Comparison of ENCODE assay signal across 8 mouse cellular contexts in the genomic region with DNA sequence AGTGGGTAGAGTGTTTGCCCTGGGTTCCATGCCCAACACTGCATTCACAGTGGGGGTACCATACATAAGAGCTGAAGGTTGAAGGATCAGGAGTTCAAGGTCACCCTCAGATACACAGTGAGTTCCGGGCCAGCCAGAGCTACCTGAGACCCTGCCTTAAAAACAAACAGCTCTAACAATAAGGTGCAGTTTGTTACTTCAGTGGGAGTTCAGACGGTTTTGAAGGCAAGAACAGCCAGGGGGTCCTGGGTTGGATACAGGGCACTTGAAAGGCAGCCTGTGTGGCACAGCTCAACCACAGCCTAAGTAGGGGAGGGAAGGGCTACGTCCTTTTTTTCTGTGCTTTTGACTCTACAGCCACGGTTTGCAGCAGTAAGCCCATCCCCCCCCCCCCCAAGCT. TPM values are rescaled to one million over a fixed set of nuclear protein-coding genes. Genes with fewer than 3 reads are reported as not detected.
DNase-seq lines count a peak whose midpoint lies in the region; ATAC-seq and TF ChIP-seq lines count a peak whose summit lies in the region.

No protein-coding gene starts in this region.

- H3K36me3 ChIP-seq in hindbrain, embryonic 12.5 days: no peaks in the 10 kb centered on the region
- H3K36me3 ChIP-seq in hindbrain, embryonic 14.5 days (replicated peaks; ENCODE audit: control insufficient read depth, insufficient read depth): no peaks in the 10 kb centered on the region
- H3K36me3 ChIP-seq in limb, embryonic 14.5 days (ENCODE audit: control insufficient read depth, insufficient read depth, low read length): no peaks in the 10 kb centered on the region

- intact Hi-C loops in left cerebral cortex, postnatal 14 days (cut with DNase I): no loop called here

- no peak overlapping the region for H3K27ac ChIP-seq in hindbrain, embryonic 12.5 days
- H3K27ac ChIP-seq in hindbrain, embryonic 14.5 days: no peak overlapping the region
- no peak overlapping the region for H3K27ac ChIP-seq in limb, embryonic 14.5 days (replicated peaks; ENCODE audit: low read depth, low read length)

- H3K4me3 ChIP-seq in hindbrain, embryonic 12.5 days: no peak overlapping the region
- H3K4me3 ChIP-seq in hindbrain, embryonic 14.5 days (replicated peaks; ENCODE audit: low read length): no peak overlapping the region
- no peak overlapping the region for H3K4me3 ChIP-seq in limb, embryonic 14.5 days (replicated peaks; ENCODE audit: low read length)

- no peak overlapping the region for H3K9ac ChIP-seq in hindbrain, embryonic 12.5 days
- H3K9ac ChIP-seq in hindbrain, embryonic 14.5 days: no peak overlapping the region
- no peak overlapping the region for H3K9ac ChIP-seq in limb, embryonic 14.5 days (ENCODE audit: low read depth, low read length, severe bottlenecking)

- TF ChIP-seq POLR2A in limb, embryonic 14.5 days (IDR thresholded peaks at IDR 0.05; ENCODE audit: borderline replicate concordance, extremely low read depth, insufficient read depth, insufficient read length): no peak

- no peak for DNase-seq in hindbrain, embryonic 14.5 days (ENCODE audit: low spot score)
- DNase-seq in A20 (ENCODE audit: low read depth, low spot score) (peak; percentile 43), R1 (ENCODE audit: low read depth, low spot score) (peak; percentile 91)
- DNase-seq in limb, embryonic 14.5 days (ENCODE audit: low spot score): no peak
- no peak for DNase-seq in frontal cortex, postnatal 36 days (ENCODE audit: low spot score in 2 of 2)
- no peak for DNase-seq in gastrocnemius, postnatal 25 days
- DNase-seq in left cerebral cortex, postnatal 14 days (ENCODE audit: low spot score in 2 of 2): no peak

- H3K9me3 ChIP-seq in hindbrain, embryonic 12.5 days (replicated peaks): no peaks in the 10 kb centered on the region
- no peaks in the 10 kb centered on the region for H3K9me3 ChIP-seq in hindbrain, embryonic 14.5 days (ENCODE audit: control insufficient read depth, low read length)
- H3K9me3 ChIP-seq in limb, embryonic 14.5 days (ENCODE audit: control insufficient read depth, low read length): no peaks in the 10 kb centered on the region

- no peak for ATAC-seq in hindbrain, embryonic 12.5 days (ENCODE audit: low FRiP score)
- no peak for ATAC-seq in hindbrain, embryonic 14.5 days (ENCODE audit: low FRiP score)
- no peak for ATAC-seq in limb, embryonic 14.5 days (ENCODE audit: low FRiP score, low read depth)

- peak overlapping the region; percentile 92 for H3K4me2 ChIP-seq in hindbrain, embryonic 12.5 days (replicated peaks)
- no peak overlapping the region; the same call in 1 of the 2 replicates for H3K4me2 ChIP-seq in hindbrain, embryonic 14.5 days (replicated peaks)
- H3K4me2 ChIP-seq in limb, embryonic 14.5 days (replicated peaks; ENCODE audit: low read depth, low read length, severe bottlenecking): peak overlapping the region; percentile 93; the same call in 1 of the 2 replicates

- peaks cover 42% of the 10 kb centered on the region for H3K4me1 ChIP-seq in hindbrain, embryonic 12.5 days
- H3K4me1 ChIP-seq in hindbrain, embryonic 14.5 days (replicated peaks; ENCODE audit: control insufficient read depth, insufficient read depth, low read length): peaks cover 8% of the 10 kb centered on the region
- H3K4me1 ChIP-seq in limb, embryonic 14.5 days (ENCODE audit: control insufficient read depth, insufficient read depth, low read length): peaks cover 36% of the 10 kb centered on the region

- WGBS in hindbrain, embryonic 12.5 days: 11% methylated on average over 4 of the region's 4 CpGs
- 15% methylated on average over 4 of the region's 4 CpGs for WGBS in hindbrain, embryonic 14.5 days
- WGBS in limb, embryonic 14.5 days: 27% methylated on average over 3 of the region's 4 CpGs

- 0 out of 2 replicates have a peak, but pooled peaks cover 5% of the 10 kb centered on the region for H3K27me3 ChIP-seq in hindbrain, embryonic 12.5 days
- H3K27me3 ChIP-seq in hindbrain, embryonic 14.5 days (ENCODE audit: control insufficient read depth, insufficient read depth, low read length): peaks cover 10% of the 10 kb centered on the region
- H3K27me3 ChIP-seq in limb, embryonic 14.5 days (ENCODE audit: control insufficient read depth, insufficient read depth, low read length): no peaks in the 10 kb centered on the region

RNA-seq across cellular contexts. Expression of gene Kcnk5, which starts 3.0 kb away (rescaled TPM):
- polyA plus RNA-seq in hindbrain, embryonic 12.5 days (2016; fragmentation: Nextera tagmentation; extraction: Ambion mirVana): 5.8 and 6.9 TPM in 2 replicates
- polyA plus RNA-seq in hindbrain, embryonic 14.5 days (2014; fragmentation: Nextera tagmentation; extraction: Ambion mirVana): 0.65 and 1.2 TPM in 2 replicates
- polyA plus RNA-seq in limb, embryonic 14.5 days (2012; rRNA removed): 5.3 and 5.5 TPM in 2 replicates
- 4.1 and 4.5 TPM in 2 replicates for polyA plus RNA-seq in limb, embryonic 14.5 days (2014; fragmentation: Nextera tagmentation; extraction: Ambion mirVana)
- total RNA-seq in gastrocnemius, postnatal 25 days (2021): under 1 TPM; 0.28 to 0.70 TPM
- total RNA-seq in left cerebral cortex, postnatal 14 days (2021): under 1 TPM; 0.59 to 0.70 TPM

RNA-seq across cellular contexts. Expression of gene Saysd1, which starts 40.3 kb away (rescaled TPM):
- 10.6 and 10.8 TPM in 2 replicates for polyA plus RNA-seq in hindbrain, embryonic 12.5 days (2016; fragmentation: Nextera tagmentation; extraction: Ambion mirVana)
- 11.1 and 14.9 TPM in 2 replicates for polyA plus RNA-seq in hindbrain, embryonic 14.5 days (2014; fragmentation: Nextera tagmentation; extraction: Ambion mirVana)
- polyA plus RNA-seq in limb, embryonic 14.5 days (2012; rRNA removed): 8.9 and 9.7 TPM in 2 replicates
- polyA plus RNA-seq in limb, embryonic 14.5 days (2014; fragmentation: Nextera tagmentation; extraction: Ambion mirVana): 14.1 and 15.6 TPM in 2 replicates
- total RNA-seq in gastrocnemius, postnatal 25 days (2021): 1 to 10 TPM; 2.0 to 3.0 TPM
- 1 to 10 TPM; 4.5 to 4.9 TPM for total RNA-seq in left cerebral cortex, postnatal 14 days (2021)

Comparison
In these comparisons a context has a peak if more than half of its experiments do, and no peak if none do; other contexts are left out.
1. DNase-seq: peak in A20 (single experiment) and R1 (single experiment); none in hindbrain, embryonic 14.5 days (single experiment), limb, embryonic 14.5 days (single experiment), frontal cortex, postnatal 36 days (0 of 2), gastrocnemius, postnatal 25 days (single experiment) and left cerebral cortex, postnatal 14 days (0 of 2).